Mouse (Mus musculus) lung, adult 18-20 months (tissue): ENCODE measurements around the gene Tet2.
"Not testable (repeated sequence)": the region's sequence is repeated elsewhere in the genome, so short reads cannot be mapped to it uniquely, and the experiment has no call there.

Source experiments
- DNase-seq, 2 experiments: peaks; one replicate each; pipeline ENCODE4 v3.0.0; 2022; ENCODE audit warnings: mixed read lengths in 2 of 2

Gene Tet2

GRCm38 (mm10) chr3:133546790-133547189, 1.9 kb upstream of the Tet2 start:
- DNase-seq, result peak in 1 of 2 experiments; percentile 14

GRCm38 (mm10) chr3:133545304-133545666, 346 bp upstream of the Tet2 start:
- no peak for DNase-seq

GRCm38 (mm10) chr3:133544131-133544550, 798 bp downstream of the Tet2 start:
- DNase-seq, result peak; percentile 88 to 91

DNA sequence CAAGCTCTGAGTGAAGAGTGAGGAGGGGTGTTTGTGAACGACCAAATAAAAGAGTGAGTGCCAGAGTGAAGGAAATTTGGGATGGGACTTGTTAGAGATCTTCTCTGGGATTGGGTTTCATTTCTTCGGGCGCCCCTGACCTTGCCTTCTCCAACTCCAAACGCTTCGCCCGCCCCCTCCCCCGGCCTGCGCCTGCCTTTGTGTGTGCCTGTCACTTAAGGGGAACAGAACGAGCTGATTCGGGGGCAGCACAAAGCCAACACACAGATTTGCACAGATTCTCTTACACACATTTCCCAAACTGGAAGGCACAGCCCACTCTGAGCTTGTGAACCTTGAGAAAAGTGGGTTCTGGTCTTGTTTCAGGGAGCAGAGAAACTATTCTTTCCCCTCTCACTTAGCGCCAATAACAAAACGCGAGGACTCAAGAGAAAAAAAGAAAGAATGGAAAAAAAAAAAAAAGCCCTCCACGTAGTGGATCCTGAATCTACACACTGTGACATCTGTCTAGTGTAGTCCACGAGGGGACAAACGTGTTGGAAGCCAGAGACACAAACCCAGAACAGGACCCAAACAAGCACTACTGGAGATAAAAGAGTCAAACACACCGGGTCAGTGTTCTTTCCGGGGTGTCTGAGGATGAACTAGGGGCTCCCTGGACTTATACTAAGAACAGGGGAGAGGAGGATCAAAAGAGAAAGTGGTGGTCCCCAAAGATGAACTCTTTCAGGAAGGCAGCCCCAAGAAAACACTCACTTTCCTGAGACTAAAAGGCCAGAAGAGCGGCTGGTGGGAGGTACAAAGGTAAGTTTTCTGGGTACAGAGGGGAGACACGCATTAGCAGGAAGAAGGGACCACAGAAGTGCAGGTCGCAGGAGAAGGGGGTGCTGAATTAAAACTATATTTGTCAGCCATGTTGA, 1.6 kb downstream of the Tet2 start:
- DNase-seq, result peak; percentile 20 to 29

DNA sequence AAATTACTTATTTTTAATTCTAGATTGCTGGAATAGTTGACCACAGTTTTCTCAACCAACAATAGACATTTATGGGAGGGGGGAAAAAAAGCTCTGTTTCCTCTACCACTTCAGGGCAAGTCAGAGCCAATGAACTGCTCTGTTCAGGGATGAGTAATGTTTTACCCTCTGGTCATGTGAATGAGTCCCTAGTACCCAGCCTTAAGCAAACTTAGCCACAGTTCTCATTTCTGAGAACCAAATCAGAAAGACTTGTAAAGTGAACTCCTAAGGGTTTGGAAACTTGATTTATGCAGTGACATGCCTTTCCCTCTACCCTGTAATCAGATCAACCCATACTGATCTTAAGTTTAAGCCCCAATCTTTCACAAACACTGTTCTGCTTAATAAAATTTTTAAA, 2.9 kb downstream of the Tet2 start:
- DNase-seq, result no peak

DNA sequence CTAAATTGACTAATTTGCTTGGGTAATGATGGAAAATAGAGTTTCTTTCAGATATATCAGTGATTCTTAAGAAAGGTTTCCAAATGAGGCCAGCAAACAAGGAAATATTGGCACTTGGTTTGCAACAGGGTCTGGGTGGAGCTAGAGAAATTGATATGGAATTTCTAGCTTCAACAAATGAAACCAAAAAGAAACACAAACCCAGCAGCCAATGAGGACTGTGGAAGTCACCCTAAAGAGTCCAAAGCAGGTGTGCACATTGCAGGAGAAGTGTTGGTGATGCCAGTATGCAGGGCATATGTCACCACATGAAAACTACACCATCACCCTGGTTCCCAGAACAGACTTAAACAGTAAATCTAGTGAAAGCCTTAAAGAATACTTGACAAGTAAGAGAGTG, 3.9 kb downstream of the Tet2 start:
- no peak for DNase-seq

DNA sequence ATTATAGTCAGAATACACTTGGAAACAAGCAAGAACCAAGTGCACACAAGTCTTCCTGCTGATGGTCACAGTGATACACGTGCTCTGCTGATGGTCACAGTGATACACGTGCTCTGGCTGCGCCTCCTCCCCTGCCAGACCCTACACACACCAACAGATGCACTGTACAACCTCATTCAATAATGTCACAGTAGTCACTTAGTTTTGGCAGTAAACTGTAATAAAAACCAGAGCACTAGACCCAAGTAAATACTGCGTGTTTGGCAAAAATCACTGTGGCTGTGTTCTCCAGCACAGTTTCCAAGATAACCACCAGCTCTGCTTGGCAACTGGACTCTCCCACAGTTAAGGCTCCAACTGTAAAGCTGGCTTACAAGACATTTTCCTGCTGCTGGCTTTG, 4.9 kb downstream of the Tet2 start:
- DNase-seq, result no peak

DNA sequence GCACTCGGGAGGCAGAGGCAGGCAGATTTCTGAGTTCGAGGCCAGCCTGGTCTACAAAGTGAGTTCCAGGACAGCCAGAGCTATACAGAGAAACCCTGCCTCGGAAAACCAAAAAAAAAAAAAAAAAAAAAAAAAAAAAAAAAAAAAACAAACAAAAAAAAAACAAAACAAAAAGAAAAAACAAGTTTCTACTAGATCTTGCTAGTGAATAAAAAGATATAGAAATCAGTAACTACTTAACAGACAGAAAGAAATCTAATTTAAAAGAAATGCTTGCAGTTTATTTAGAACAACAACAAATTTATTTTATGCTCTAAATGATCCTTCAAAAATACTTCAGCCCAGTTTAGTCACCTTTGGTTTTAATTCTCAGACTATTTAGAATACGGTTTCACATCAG, 6.4 kb downstream of the Tet2 start:
- not testable (repeated sequence) for DNase-seq

GRCm38 (mm10) chr3:133535644-133536043, 9.3 kb downstream of the Tet2 start:
- peak; percentile 31 to 50 for DNase-seq

DNA sequence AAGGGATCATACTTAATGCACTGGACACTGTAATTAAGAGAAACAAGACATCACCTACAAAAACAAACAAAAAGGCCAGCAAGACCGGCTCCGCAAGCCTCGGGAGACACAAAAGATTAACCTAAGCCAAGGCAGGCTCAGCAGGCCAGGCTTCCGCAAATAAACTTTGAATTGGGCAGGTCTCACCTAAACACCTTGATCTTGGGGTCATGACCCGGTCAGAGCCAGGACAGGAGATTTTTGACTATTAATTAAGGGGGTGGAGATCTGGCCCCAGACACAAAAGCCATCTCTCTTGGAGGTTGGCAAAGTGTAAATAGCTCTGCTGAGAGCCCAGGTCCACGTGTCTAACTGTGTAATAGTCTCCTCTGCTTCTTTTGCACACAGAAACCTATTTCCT, 10.9 kb downstream of the Tet2 start:
- DNase-seq, result peak; percentile 17 to 21

DNA sequence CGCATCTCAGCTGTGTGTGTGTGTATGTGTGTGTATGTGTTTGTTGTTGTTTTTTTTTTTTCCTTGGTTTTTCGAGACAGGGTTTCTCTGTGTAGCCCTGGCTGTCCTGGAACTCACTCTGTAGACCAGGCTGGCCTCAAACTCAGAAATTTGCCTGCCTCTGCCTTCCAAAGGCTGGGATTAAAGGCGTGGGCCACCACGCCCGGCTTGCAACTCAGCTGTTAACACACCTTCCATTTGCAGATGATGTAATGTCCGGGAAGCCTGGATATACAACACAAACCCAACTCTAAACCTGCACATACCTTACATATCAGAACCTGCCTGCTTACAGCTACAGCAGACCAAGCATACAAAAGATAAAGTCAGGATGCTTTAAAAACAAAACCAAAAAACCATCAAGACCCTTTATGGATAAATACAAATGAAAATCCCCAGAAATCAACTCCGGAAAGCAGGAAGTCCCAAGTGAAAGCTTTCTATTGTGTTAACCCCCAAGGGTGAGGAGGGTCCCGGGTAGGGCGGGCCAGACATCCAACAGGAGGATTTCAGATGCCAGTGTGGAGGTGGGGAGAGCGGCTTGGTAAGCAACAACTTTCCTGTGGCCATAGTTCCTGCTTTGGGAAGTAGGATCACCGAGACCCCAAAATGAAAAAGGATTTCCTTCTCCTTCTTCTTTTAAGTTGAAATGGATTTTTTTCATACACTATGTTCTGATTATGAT, 11.5 kb downstream of the Tet2 start:
- DNase-seq, result no peak

DNA sequence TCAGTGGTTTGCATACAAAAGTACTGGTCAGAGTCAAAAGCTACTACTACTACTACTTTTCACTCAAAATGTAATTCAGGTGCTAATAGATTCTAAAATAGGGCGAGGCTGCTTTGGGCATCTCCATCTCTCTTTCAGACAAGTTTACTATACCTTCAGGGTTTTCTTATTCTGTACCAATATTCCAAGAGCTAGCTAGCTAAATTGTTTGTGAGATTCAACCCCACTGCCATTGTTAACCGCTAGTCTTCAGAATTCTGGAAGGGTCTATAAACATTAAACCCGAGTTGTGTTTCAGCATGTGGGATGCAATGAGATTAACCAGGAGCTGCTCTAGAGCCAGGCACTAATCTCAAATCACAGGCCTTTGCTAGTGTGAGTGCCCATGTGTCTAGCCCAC, 12.1 kb downstream of the Tet2 start:
- DNase-seq, result no peak

DNA sequence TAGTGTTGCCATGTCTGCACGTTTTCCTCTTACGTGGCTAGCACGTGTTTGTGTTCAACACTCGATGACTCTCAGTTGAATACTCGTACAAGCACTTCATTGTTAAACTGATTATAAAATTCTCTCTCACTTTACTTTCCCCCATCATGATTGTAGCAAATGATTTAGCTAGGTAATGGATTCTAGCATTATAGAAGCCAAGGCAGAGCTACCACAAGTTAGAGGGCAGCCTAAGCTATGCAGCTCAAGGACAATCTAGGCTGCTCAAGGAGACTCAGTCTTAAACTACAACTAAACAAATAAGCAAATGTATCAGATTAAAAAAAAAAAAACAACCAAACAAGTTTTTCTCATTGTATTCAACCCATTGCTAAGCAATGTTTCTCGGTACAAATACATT, 12.7 kb downstream of the Tet2 start:
- DNase-seq, result no peak

DNA sequence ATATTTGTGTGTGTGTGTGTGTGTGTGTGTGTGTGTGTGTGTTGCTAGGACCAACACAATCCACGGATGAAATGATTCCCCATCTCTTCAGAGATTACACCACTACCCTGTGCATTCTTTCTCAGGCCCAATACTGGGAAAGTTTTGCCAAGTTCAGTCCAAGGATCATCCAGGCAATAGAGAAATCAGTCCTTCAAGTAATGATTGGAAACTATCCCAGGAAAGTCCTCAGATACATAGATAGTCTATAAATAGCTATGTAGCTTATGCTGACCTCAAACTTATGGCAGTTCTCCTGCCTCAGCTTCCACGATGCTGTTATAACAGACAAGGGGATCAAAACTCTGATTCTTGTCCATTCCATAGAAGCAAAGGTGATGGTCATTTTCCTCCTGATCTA, 13.8 kb downstream of the Tet2 start:
- DNase-seq, result no peak

- no peak for DNase-seq
Measured at GRCm38 (mm10) chr3:133530664-133531063, 14.3 kb downstream of the Tet2 start.

- DNase-seq, result no peak
Measured at GRCm38 (mm10) chr3:133526119-133526723, 18.7 kb downstream of the Tet2 start.

DNA sequence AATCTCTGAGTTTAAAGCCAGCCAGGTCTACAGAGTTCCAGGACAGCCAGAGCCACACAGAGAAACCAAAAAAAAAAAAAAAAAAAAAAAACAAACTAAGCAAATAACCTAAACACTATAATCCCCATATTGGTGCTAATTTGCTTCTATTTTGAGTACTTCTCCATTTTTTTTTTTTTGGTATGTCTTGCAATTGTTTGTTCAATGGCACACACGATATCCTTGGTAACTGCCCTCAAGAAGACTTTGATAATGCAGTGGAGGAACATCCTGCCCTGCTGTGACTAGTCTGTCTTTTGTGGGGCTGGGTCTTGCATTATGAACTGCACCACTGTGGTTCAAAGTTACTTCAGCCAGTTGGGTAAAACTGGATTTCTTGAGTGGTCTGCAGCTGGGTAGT, 19.4 kb downstream of the Tet2 start:
- no peak for DNase-seq

GRCm38 (mm10) chr3:133524341-133525050, 20.4 kb downstream of the Tet2 start:
- DNase-seq, result no peak

- no peak for DNase-seq
Measured at GRCm38 (mm10) chr3:133523191-133523590, 21.7 kb downstream of the Tet2 start.

GRCm38 (mm10) chr3:133522289-133522688, 22.6 kb downstream of the Tet2 start:
- DNase-seq, result no peak

DNA sequence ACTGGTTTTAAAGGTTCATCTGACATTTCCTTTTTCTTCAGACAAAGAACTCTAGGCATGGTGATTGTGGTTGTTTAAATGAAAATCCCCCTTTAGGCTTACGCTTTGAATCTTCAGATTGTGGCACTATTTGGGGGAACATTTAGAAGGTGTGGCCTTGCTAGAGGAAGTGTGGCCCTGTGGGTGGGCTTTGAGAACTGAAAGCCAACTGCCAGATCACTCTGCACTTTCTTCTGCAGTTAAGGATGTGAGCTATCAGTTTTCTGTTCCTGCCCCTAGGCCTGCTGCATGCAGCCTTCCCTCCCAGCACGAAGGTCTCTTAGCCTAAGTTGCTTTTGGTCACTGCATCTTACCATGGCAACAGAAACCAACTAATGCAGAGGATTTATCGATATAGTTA, 26.1 kb downstream of the Tet2 start:
- DNase-seq, result no peak

DNA sequence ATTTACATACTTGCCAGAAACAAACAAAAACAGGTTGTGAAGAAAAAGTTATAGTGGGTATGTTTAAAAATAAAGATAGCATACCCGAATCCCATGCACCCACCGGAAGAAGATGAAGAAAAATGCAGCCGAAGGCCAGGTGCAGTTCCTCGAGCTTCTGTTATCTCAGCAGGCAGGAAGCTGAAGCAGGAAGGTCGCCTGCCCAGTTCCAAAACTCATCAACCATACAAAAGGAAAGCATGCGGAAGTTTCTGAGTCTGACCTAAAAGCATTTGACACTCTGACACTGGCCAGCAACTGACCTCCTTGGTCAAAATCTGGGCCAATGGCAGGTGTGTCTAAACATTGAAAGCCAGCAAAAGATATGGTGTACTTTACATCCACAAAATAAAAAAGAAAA, 26.8 kb downstream of the Tet2 start:
- DNase-seq, result no peak

DNA sequence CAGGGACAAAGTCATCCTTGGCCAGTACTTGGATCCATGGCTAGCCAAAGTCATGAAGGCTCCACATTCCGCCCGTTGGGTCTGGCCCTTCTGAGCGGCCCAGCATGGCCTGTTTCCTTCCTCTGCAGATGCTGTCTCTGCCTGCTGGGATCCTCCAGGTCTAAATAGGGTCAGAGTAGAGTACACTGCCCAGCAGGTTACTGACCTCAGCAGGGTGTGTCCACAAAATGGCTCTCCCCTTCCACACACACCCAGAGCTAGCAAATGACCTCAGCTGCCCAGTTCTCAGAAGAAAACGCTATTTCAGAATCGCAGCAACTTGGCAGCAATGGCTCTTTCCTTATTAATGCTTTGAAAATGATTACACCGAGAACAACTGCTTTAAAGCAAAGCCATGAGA, 27.5 kb downstream of the Tet2 start:
- peak in 1 of 2 experiments; percentile 28 for DNase-seq
